Mouse (Mus musculus): ENCODE results near the gene Hsf2. TPM values are rescaled to one million over a fixed set of nuclear protein-coding genes. Genes with fewer than 3 reads are reported as not detected.

Gene Hsf2
- polyA plus RNA-seq, 2 experiments, result 22.0 to 29.8 TPM

GRCm38 (mm10) chr10:57492050-57492449 is 5.9 kb downstream of the Hsf2 start:
- no peak for TF ChIP-seq POLR2A (IDR thresholded peaks at IDR 0.05; ENCODE audit: borderline replicate concordance, extremely low read depth, insufficient read depth, insufficient read length)
- H3K27ac ChIP-seq (replicated peaks; ENCODE audit: low read depth, low read length), result no peak overlapping the region
- no peak overlapping the region for H3K4me2 ChIP-seq (replicated peaks; ENCODE audit: low read depth, low read length, severe bottlenecking)
- H3K4me1 ChIP-seq (ENCODE audit: control insufficient read depth, insufficient read depth, low read length), result peaks cover 9% of the 10 kb centered on the region
- H3K4me3 ChIP-seq (replicated peaks; ENCODE audit: low read length), result no peak overlapping the region
- ATAC-seq (ENCODE audit: low FRiP score, low read depth) (no peak), DNase-seq (ENCODE audit: low spot score) (no peak)
- H3K27me3 ChIP-seq (ENCODE audit: control insufficient read depth, insufficient read depth, low read length), result no peaks in the 10 kb centered on the region
- peaks cover 6% of the 10 kb centered on the region; the same call in 1 of the 2 replicates for H3K36me3 ChIP-seq (ENCODE audit: control insufficient read depth, insufficient read depth, low read length)
- no peak overlapping the region for H3K9ac ChIP-seq (ENCODE audit: low read depth, low read length, severe bottlenecking)
- 0 out of 2 replicates have a peak, but pooled peaks cover 3% of the 10 kb centered on the region for H3K9me3 ChIP-seq (ENCODE audit: control insufficient read depth, low read length)
- 92% methylated on average over 2 of the region's 2 CpGs for WGBS

- no peaks in the 10 kb centered on the region for H3K4me1 ChIP-seq (ENCODE audit: control insufficient read depth, insufficient read depth, low read length)
- no peak overlapping the region for H3K4me3 ChIP-seq (replicated peaks; ENCODE audit: low read length)
- 76% methylated on average over 9 of the region's 9 CpGs for WGBS
- no peaks in the 10 kb centered on the region for H3K27me3 ChIP-seq (ENCODE audit: control insufficient read depth, insufficient read depth, low read length)
- no peak overlapping the region for H3K27ac ChIP-seq (replicated peaks; ENCODE audit: low read depth, low read length)
- no peak overlapping the region for H3K4me2 ChIP-seq (replicated peaks; ENCODE audit: low read depth, low read length, severe bottlenecking)
- H3K36me3 ChIP-seq (ENCODE audit: control insufficient read depth, insufficient read depth, low read length), result peaks cover 27% of the 10 kb centered on the region
- DNase-seq (ENCODE audit: low spot score), result no peak
- H3K9me3 ChIP-seq (ENCODE audit: control insufficient read depth, low read length), result no peaks in the 10 kb centered on the region
- ATAC-seq (ENCODE audit: low FRiP score, low read depth), result no peak
- TF ChIP-seq POLR2A (IDR thresholded peaks at IDR 0.05; ENCODE audit: borderline replicate concordance, extremely low read depth, insufficient read depth, insufficient read length), result no peak
- H3K9ac ChIP-seq (ENCODE audit: low read depth, low read length, severe bottlenecking), result no peak overlapping the region
Observed at GRCm38 (mm10) chr10:57499414-57500156, 13.4 kb downstream of the Hsf2 start.

- WGBS, result 91% methylated on average over 2 of the region's 2 CpGs
- H3K27ac ChIP-seq (replicated peaks; ENCODE audit: low read depth, low read length), result no peak overlapping the region
- DNase-seq (ENCODE audit: low spot score) (no peak), ATAC-seq (ENCODE audit: low FRiP score, low read depth) (no peak)
- H3K36me3 ChIP-seq (ENCODE audit: control insufficient read depth, insufficient read depth, low read length), result peaks cover 73% of the 10 kb centered on the region
- TF ChIP-seq POLR2A (IDR thresholded peaks at IDR 0.05; ENCODE audit: borderline replicate concordance, extremely low read depth, insufficient read depth, insufficient read length), result no peak
- H3K27me3 ChIP-seq (ENCODE audit: control insufficient read depth, insufficient read depth, low read length), result no peaks in the 10 kb centered on the region
- no peak overlapping the region for H3K9ac ChIP-seq (ENCODE audit: low read depth, low read length, severe bottlenecking)
- H3K9me3 ChIP-seq (ENCODE audit: control insufficient read depth, low read length), result no peaks in the 10 kb centered on the region
- H3K4me1 ChIP-seq (ENCODE audit: control insufficient read depth, insufficient read depth, low read length), result no peaks in the 10 kb centered on the region
- H3K4me2 ChIP-seq (replicated peaks; ENCODE audit: low read depth, low read length, severe bottlenecking), result no peak overlapping the region
- no peak overlapping the region for H3K4me3 ChIP-seq (replicated peaks; ENCODE audit: low read length)
Observed at GRCm38 (mm10) chr10:57514616-57515015, 28.4 kb downstream of the Hsf2 start.

- Histone ChIP-seq H3K4me2 (replicated peaks; ENCODE audit: low read depth, low read length, severe bottlenecking) (no peak overlapping the region), H3K27me3 (ENCODE audit: control insufficient read depth, insufficient read depth, low read length) (no peaks in the 10 kb centered on the region), H3K9ac (ENCODE audit: low read depth, low read length, severe bottlenecking) (no peak overlapping the region), H3K4me1 (ENCODE audit: control insufficient read depth, insufficient read depth, low read length) (no peaks in the 10 kb centered on the region), H3K27ac (replicated peaks; ENCODE audit: low read depth, low read length) (no peak overlapping the region), H3K9me3 (ENCODE audit: control insufficient read depth, low read length) (no peaks in the 10 kb centered on the region), H3K4me3 (replicated peaks; ENCODE audit: low read length) (no peak overlapping the region), H3K36me3 (ENCODE audit: control insufficient read depth, insufficient read depth, low read length) (peaks cover 77% of the 10 kb centered on the region)
- peak; percentile 8 for DNase-seq (ENCODE audit: low spot score)
- no peak for TF ChIP-seq POLR2A (IDR thresholded peaks at IDR 0.05; ENCODE audit: borderline replicate concordance, extremely low read depth, insufficient read depth, insufficient read length)
- ATAC-seq (ENCODE audit: low FRiP score, low read depth), result no peak
- 54% methylated on average over 1 of the region's 1 CpGs for WGBS
Observed at GRCm38 (mm10) chr10:57515278-57515677, 29.1 kb downstream of the Hsf2 start.

- H3K4me3 ChIP-seq (replicated peaks; ENCODE audit: low read length), result no peak overlapping the region
- WGBS, result 98% methylated on average over 5 of the region's 5 CpGs
- DNase-seq (ENCODE audit: low spot score) (no peak), ATAC-seq (ENCODE audit: low FRiP score, low read depth) (no peak)
- H3K9me3 ChIP-seq (ENCODE audit: control insufficient read depth, low read length), result peaks cover 7% of the 10 kb centered on the region
- peaks cover 14% of the 10 kb centered on the region for H3K4me1 ChIP-seq (ENCODE audit: control insufficient read depth, insufficient read depth, low read length)
- TF ChIP-seq POLR2A (IDR thresholded peaks at IDR 0.05; ENCODE audit: borderline replicate concordance, extremely low read depth, insufficient read depth, insufficient read length), result no peak
- no peak overlapping the region for H3K27ac ChIP-seq (replicated peaks; ENCODE audit: low read depth, low read length)
- no peaks in the 10 kb centered on the region for H3K27me3 ChIP-seq (ENCODE audit: control insufficient read depth, insufficient read depth, low read length)
- H3K4me2 ChIP-seq (replicated peaks; ENCODE audit: low read depth, low read length, severe bottlenecking), result no peak overlapping the region
- peaks cover 51% of the 10 kb centered on the region for H3K36me3 ChIP-seq (ENCODE audit: control insufficient read depth, insufficient read depth, low read length)
- H3K9ac ChIP-seq (ENCODE audit: low read depth, low read length, severe bottlenecking), result no peak overlapping the region
Observed at GRCm38 (mm10) chr10:57526469-57526868, 40.3 kb downstream of the Hsf2 start.
